Mouse (Mus musculus): Measurements from ENCODE around the gene Shq1.

The Shq1 gene

DNA sequence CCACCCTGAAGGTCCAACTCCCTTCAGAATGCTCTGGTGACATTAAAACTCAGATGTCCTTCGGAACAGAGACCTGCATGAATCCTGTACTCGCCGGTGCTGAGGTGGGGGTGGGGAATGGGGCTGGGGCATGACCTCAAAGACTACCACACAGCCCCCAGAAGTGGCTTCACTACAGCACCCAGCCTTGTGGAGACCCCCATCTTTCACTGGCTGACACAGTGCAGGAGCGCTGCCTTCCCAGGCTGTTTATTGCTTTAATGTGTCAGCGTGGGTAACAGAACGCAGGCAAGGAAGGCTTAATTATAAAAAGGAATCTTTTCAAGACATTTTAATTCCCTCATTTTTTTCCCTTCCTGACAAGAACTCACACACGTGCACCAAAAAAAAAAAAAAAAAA is 137.6 kb downstream of the Shq1 start:
- no peak for DNase-seq (ENCODE audit: low read depth, low spot score)

DNA sequence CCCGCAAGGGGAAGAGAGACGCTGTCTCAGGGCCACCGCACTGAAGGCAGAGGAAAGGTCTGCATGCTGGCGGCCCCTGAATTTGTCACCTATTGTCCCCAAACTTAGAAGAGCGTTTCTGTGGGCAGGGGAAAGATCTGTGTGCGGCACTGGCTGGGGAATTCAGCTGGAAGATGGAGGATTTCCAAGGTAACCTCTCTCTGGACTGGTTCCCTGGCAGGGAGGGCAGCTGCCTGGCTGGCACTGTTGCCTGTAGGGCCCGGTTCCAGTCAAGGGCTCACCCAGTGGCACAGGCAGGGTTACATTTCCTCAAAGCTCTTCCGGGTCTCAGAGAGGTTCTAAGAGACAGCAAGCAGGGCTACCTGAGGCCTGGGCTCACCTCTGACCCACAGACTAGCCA is 138.6 kb downstream of the Shq1 start:
- DNase-seq (ENCODE audit: low read depth, low spot score) = no peak

DNA sequence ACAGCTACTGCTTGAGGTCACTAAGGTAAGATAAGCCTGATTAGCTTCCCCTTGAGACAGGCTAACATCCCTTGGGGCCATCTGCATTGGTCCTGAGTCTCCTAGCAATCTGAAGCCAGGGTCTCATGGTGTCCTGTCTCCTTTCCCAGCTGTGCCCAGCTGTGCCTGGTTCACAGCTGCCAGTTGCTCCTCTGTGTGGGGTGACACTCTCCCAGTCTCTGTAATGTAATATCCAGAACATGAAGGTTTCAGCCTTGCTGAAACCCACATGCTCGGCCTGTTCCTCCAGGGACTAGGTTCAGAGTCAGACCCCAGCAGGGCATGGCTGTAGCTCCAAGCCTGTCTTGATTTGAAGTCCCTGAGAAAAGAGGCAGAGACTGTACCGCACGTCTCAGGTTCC is 141.3 kb downstream of the Shq1 start:
- DNase-seq (ENCODE audit: low read depth, low spot score) = no peak

DNA sequence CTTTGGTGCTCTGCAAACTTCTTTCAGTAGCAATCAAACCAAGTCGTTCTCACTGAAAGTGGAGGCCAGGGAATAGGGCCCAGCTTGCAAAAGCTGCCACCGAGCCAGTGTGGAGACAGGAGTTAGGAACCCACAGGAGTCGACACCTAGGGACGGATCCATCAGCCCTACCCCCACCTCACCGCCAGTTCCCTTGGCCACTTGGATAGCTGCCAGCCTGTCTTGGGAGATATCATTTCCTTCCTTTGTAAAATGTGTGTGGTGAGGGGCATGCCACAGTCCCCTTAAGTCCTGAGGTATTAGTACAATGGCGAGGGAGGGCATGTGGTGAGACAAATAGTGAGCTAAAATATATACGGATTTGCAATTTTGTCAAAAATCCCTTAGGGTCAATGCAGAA is 142.4 kb downstream of the Shq1 start:
- DNase-seq (ENCODE audit: low read depth, low spot score) = no peak

- DNase-seq (ENCODE audit: low read depth, low spot score) = peak; percentile 57
These were observed 143.0 kb downstream of the Shq1 start for GRCm38 (mm10) chr6:100527972-100528371.

- DNase-seq (ENCODE audit: low read depth, low spot score) = no peak
These were observed 143.8 kb downstream of the Shq1 start for GRCm38 (mm10) chr6:100527161-100527560.

GRCm38 (mm10) chr6:100526066-100526465 is 144.9 kb downstream of the Shq1 start:
- DNase-seq (ENCODE audit: low read depth, low spot score) = peak; percentile 77

- no peak for DNase-seq (ENCODE audit: low read depth, low spot score)
These were observed 145.5 kb downstream of the Shq1 start for GRCm38 (mm10) chr6:100525496-100525895.

- DNase-seq (ENCODE audit: low read depth, low spot score) = no peak
These were observed 148.5 kb downstream of the Shq1 start for GRCm38 (mm10) chr6:100522495-100522894.

DNA sequence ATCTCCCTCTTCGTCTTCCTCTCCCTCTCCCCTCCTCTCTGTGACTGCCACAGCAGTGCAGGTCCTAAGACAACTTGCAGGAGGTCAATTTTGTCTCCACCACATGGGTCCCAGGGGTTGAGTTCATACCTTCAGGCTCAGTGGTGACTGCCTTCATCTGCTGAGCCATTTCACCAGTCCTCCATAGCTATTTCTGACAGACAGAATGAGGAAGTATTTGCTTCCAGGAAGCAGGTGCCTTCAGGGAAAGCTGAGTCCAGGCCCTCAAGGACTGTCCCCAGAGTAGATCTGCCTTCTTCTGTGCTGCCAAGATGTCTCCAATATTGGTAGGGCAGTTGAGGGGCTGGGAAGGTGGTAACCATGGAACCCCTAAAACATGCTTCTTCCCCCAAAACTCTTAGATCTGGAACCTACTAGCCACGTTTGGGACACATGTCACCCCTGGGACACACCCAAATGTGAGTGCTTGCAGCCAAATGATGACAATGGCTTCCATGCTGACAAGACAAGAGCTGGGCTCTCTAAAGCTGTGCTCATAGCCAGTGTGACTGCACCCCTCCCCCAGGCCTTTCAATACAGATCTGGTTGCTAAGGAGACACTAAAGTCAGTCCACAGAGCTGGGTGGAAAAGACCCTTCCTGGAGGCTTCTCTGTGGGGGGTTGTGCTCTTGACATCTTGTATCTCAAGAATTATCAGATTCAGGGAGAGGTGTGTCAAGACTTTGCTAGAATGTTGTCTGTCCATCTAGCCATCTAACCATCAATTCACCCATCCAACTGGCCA is 149.2 kb downstream of the Shq1 start:
- no peak for DNase-seq (ENCODE audit: low read depth, low spot score)

DNA sequence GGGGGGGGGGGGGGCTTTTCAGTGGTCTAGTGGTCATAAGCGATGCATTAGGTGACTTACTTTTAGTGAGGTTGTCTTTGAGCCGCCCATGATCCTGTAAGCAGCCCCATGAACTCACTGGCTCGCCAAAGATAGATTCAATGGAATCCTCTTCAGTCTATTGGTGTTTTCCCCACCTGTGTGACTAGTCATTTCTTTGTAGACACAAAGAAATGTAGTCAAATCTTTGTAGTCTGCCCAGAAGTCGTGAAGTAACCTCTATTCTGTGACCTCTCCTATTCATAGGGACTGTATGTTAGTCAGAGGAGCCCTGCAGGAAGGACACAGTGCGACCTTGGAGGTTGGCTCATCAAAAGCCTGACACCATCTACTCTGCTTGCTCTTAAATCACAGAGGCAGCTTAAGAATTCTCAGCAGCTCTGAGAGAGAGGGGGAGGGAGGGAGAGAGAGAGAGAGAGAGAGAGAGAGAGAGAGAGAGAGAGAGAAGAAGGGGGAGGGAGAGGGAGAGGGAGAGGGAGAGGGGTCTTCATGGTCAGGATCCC is 150.3 kb downstream of the Shq1 start:
- DNase-seq (ENCODE audit: low read depth, low spot score) = no peak

DNA sequence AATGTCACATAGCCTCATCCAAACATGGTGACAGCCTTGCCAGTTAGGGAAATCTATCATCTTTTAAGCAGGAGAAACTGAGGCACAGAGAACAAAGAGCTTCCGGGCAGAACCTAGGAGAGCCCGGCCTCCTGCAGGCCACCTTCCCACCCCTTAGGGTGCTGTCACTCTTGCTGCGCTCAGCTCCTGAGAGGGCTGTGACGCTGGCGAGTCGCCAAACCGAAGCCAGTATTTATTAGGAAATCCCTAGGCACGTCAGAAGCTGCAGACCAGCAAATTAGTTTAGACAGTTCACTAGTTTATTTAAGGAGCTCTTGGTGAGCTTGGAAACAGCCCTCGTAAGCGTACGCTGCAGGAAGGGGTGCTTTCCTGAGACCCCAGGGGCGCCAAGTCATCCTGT is 151.1 kb downstream of the Shq1 start:
- no peak for DNase-seq (ENCODE audit: low read depth, low spot score)
